17 mouse cellular contexts compared by ENCODE assay signal in the genomic region with DNA sequence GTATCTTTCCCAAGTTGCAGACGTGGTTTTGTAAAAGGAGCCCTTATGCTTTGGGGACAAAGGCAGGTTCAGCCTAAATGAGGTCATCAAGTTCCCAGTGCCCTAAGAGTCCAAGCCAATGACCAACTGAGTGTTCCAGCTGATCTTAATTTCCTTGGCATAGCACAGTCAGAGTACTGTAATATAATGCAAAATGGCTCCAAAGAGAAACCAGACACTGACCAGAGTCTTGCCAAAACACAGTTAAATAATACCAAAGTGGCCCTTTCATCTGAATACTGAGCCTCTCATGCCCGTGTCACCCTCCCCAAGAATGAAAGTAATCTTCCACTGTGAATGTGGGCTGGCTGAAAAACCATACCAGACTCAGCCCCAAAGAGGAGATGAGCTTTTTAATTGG. TPM values are rescaled to one million over a fixed set of nuclear protein-coding genes. Genes with fewer than 3 reads are reported as not detected.
DNase-seq lines count a peak whose midpoint lies in the region; ATAC-seq and TF ChIP-seq lines count a peak whose summit lies in the region.
"Had no signal": no experiment of that assay in that cellular context is flagged by ENCODE, and none has a peak within 500 bp of the region (broad histone marks: within the 10 kb centered on the region; RNA-seq: fewer than 3 reads in every experiment).

No protein-coding gene starts in this region.

- peaks cover 7 to 14% of the 10 kb centered on the region in 2 experiments; a peak in 3 of 4 replicates for H3K4me1 ChIP-seq in heart, embryonic 14.5 days (ENCODE audit: control insufficient read depth in 2 of 2, insufficient read depth in 2 of 2, low read length in 2 of 2)
- peaks cover 4% of the 10 kb centered on the region; the same call in 1 of the 2 replicates for H3K4me1 ChIP-seq in heart, postnatal 0 days (ENCODE audit: control insufficient read depth, insufficient read depth)
- H3K4me1 ChIP-seq in lung, postnatal 0 days (ENCODE audit: insufficient read depth, low read depth, low read length) = no peaks in the 10 kb centered on the region
- H3K4me1 ChIP-seq: limb, embryonic 10.5 days; liver, embryonic 15.5 days; midbrain, embryonic 12.5 days; stomach, embryonic 15.5 days had no signal

- peak; percentile 64; the same call in 1 of the 2 replicates for ATAC-seq in cerebellum, adult (ENCODE audit: insufficient number of reproducible peaks, low FRiP score, low TSS enrichment)
- no peak for ATAC-seq in heart, embryonic 14.5 days (ENCODE audit: insufficient number of reproducible peaks, insufficient read depth, low FRiP score, low read depth)
- ATAC-seq in heart, postnatal 0 days (ENCODE audit: insufficient read depth, low read depth) = no peak
- ATAC-seq in lung, postnatal 0 days = no peak
- ATAC-seq: hindbrain, postnatal 0 days had no signal

- 0 out of 2 replicates have a peak, but pooled peaks cover 3% of the 10 kb centered on the region for H3K36me3 ChIP-seq in heart, embryonic 14.5 days (ENCODE audit: control insufficient read depth, insufficient read depth, low read length)
- no peaks in the 10 kb centered on the region for H3K36me3 ChIP-seq in heart, postnatal 0 days (replicated peaks; ENCODE audit: control insufficient read depth, insufficient read depth, low read length)
- no peaks in the 10 kb centered on the region for H3K36me3 ChIP-seq in lung, postnatal 0 days (ENCODE audit: insufficient read depth, low read length)
- H3K36me3 ChIP-seq: limb, embryonic 10.5 days; liver, embryonic 15.5 days; midbrain, embryonic 12.5 days; stomach, embryonic 15.5 days had no signal

- intact Hi-C loops in left cerebral cortex, postnatal 14 days (cut with DNase I) = no loop called here

- H3K9ac ChIP-seq in heart, embryonic 14.5 days (ENCODE audit: low read length) = no peak overlapping the region
- H3K9ac ChIP-seq in heart, postnatal 0 days (replicated peaks; ENCODE audit: low read depth, low read length) = no peak overlapping the region
- no peak overlapping the region for H3K9ac ChIP-seq in lung, postnatal 0 days (replicated peaks; ENCODE audit: low read depth)
- H3K9ac ChIP-seq: liver, embryonic 15.5 days; midbrain, embryonic 12.5 days; stomach, embryonic 15.5 days had no signal

- peak overlapping the region; percentile 66 to 69 for H3K27ac ChIP-seq in heart, embryonic 14.5 days (replicated peaks in 1 of 2; ENCODE audit: control insufficient read depth in 1 of 2, insufficient read depth in 1 of 2, low read depth in 2 of 2, low read length in 2 of 2)
- peak overlapping the region; percentile 8; the same call in 1 of the 2 replicates for H3K27ac ChIP-seq in heart, postnatal 0 days (ENCODE audit: low read depth)
- no peak overlapping the region for H3K27ac ChIP-seq in lung, postnatal 0 days (ENCODE audit: low read length)
- H3K27ac ChIP-seq: hindbrain, postnatal 0 days; limb, embryonic 10.5 days; liver, embryonic 15.5 days; midbrain, embryonic 12.5 days; stomach, embryonic 15.5 days had no signal

- no peaks in the 10 kb centered on the region for H3K27me3 ChIP-seq in heart, embryonic 14.5 days (ENCODE audit: control insufficient read depth, insufficient read depth, low read length)
- H3K27me3 ChIP-seq in heart, postnatal 0 days (ENCODE audit: control insufficient read depth, insufficient read depth, low read length) = no peaks in the 10 kb centered on the region
- H3K27me3 ChIP-seq in lung, postnatal 0 days (replicated peaks; ENCODE audit: insufficient read depth, low read length) = no peaks in the 10 kb centered on the region
- H3K27me3 ChIP-seq: liver, embryonic 15.5 days; midbrain, embryonic 12.5 days; stomach, embryonic 15.5 days had no signal

- no peak overlapping the region for H3K4me3 ChIP-seq in heart, embryonic 14.5 days (ENCODE audit: control insufficient read depth in 1 of 2, insufficient read depth in 1 of 2, low read depth in 1 of 2, low read length in 2 of 2)
- no peak overlapping the region for H3K4me3 ChIP-seq in heart, postnatal 0 days (ENCODE audit: low read depth, low read length)
- no peak overlapping the region for H3K4me3 ChIP-seq in lung, postnatal 0 days (ENCODE audit: low read depth, low read length)
- H3K4me3 ChIP-seq: limb, embryonic 10.5 days; liver, embryonic 15.5 days; midbrain, embryonic 12.5 days; stomach, embryonic 15.5 days had no signal

- TF ChIP-seq EP300 in heart, postnatal 0 days (IDR thresholded peaks at IDR 0.05; ENCODE audit: low read depth) = no peak
- TF ChIP-seq EP300 in lung, postnatal 0 days (IDR thresholded peaks at IDR 0.05) = no peak

- TF ChIP-seq CTCF in heart, postnatal 0 days (IDR thresholded peaks at IDR 0.05; ENCODE audit: low read depth) = no peak
- TF ChIP-seq CTCF in lung, postnatal 0 days (IDR thresholded peaks at IDR 0.05) = no peak

- 25% methylated on average over 2 of the region's 2 CpGs for WGBS in heart, embryonic 14.5 days
- WGBS in heart, postnatal 0 days = 39% methylated on average over 2 of the region's 2 CpGs
- 48% methylated on average over 2 of the region's 2 CpGs for WGBS in lung, postnatal 0 days

- H3K4me2 ChIP-seq in heart, embryonic 14.5 days (ENCODE audit: low read length) = peak overlapping the region; percentile 11; the same call in 1 of the 2 replicates
- H3K4me2 ChIP-seq in heart, postnatal 0 days (ENCODE audit: low read depth, low read length) = no peak overlapping the region
- no peak overlapping the region for H3K4me2 ChIP-seq in lung, postnatal 0 days (replicated peaks; ENCODE audit: low read depth, low read length)
- H3K4me2 ChIP-seq: liver, embryonic 15.5 days; midbrain, embryonic 12.5 days; stomach, embryonic 15.5 days had no signal

- no peaks in the 10 kb centered on the region for H3K9me3 ChIP-seq in heart, embryonic 14.5 days (ENCODE audit: control insufficient read depth, low read length)
- H3K9me3 ChIP-seq in heart, postnatal 0 days (replicated peaks; ENCODE audit: control insufficient read depth, low read length) = no peaks in the 10 kb centered on the region
- H3K9me3 ChIP-seq in lung, postnatal 0 days (ENCODE audit: low read length) = no peaks in the 10 kb centered on the region
- H3K9me3 ChIP-seq: limb, embryonic 10.5 days; liver, embryonic 15.5 days; midbrain, embryonic 12.5 days; stomach, embryonic 15.5 days had no signal

- no peak for DNase-seq in cerebellum, adult 11 months
- DNase-seq in heart, adult 11 months = no peak
- DNase-seq in Muller cell, postnatal 12 days (ENCODE audit: inconsistent ontology term) = peak; percentile 88
- no peak for DNase-seq in heart, postnatal 0 days (ENCODE audit: low spot score)
- no peak for DNase-seq in lung, postnatal 0 days (ENCODE audit: low spot score)
- DNase-seq in left cerebral cortex, postnatal 14 days (ENCODE audit: low spot score in 2 of 2) = no peak
- DNase-seq: adrenal gland, adult 2 months; cerebellum, postnatal 25 days; kidney, postnatal 25 days; right cerebral cortex, postnatal 4 days had no signal

RNA-seq across cellular contexts. Expression of gene Grb14, which starts 17.4 kb away (rescaled TPM):
- polyA plus RNA-seq in heart, embryonic 14.5 days (2014; fragmentation: Nextera tagmentation; extraction: Ambion mirVana) = 114 and 119 TPM in 2 replicates
- 64.9 and 102 TPM in 2 replicates for total RNA-seq in heart, postnatal 0 days (2014; rRNA removed; ENCODE audit: low replicate concordance)
- 166 and 168 TPM in 2 replicates for polyA plus RNA-seq in heart, postnatal 0 days (2015; fragmentation: Nextera tagmentation; extraction: Ambion mirVana)
- 34.7 and 38.2 TPM in 2 replicates for polyA plus RNA-seq in lung, postnatal 0 days (2015; fragmentation: Nextera tagmentation; extraction: Ambion mirVana)
- total RNA-seq in left cerebral cortex, postnatal 14 days (2021) = 10 to 100 TPM; 30.8 to 35.1 TPM
